Mouse (Mus musculus) kidney, adult 11 months (tissue): ENCODE measurements around the gene Prl2c1.
"Not testable (repeated sequence)": the region's sequence is repeated elsewhere in the genome, so short reads cannot be mapped to it uniquely, and the experiment has no call there.

Experiments used
- DNase-seq: peaks from one replicate; pipeline ENCODE4 v3.0.0; 2022

The Prl2c1 gene

DNA sequence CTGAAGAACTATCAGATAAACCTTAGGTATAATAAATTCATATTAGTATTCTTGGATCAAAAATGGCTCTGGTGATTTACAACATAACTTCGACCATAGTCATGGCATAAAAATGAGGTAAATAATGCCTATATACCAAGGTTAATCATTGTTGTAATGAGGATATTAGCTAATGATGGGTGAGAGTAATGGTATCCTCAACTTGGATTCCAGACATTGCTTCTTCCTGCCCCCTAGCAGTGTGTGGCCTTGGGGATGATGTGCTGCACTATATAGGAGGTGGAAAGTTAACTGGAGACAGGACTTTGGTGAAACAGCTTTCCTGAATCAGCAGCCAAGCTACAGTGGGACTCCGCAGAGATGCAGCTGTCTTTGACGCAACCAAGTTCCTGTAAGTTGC lies at the start of gene Prl2c1:
Prl2c1 (plus strand) TSS at position 301 of the 400 bp plus-strand sequence.
- DNase-seq, result no peak

DNA sequence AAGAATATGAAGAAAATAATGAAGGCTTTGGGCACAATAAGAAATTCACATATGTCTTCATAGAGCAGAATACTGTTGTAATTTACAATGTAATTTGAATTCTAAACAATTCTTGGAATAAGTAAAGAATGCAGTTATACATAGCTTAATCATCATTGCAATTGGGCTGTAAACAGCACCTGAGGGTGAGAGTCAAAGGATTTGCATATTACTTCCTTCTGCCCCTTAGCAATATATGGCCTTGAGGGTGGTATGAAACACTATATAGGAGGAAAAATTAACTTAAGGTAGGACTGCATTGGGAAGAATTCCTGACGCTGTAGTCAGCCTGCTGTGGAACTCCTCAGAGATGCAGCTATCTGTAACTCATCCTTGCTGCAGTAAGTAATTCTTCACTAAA lies 47.8 kb upstream of the Prl2c1 start, which contains the start of gene Prl2a1:
Prl2a1 (plus strand) TSS at position 301 of the 400 bp plus-strand sequence.
- DNase-seq, result no peak

GRCm38 (mm10) chr13:27802765-27803164 lies 46.4 kb upstream of the Prl2c1 start:
- no peak for DNase-seq

GRCm38 (mm10) chr13:27904236-27904635 lies 55.1 kb downstream of the Prl2c1 start:
- not testable (repeated sequence) for DNase-seq
